Mouse (Mus musculus) liver, adult 2 months (tissue): Measurements from ENCODE around the gene Gpr152. TPM values are rescaled to one million over a fixed set of nuclear protein-coding genes. Genes with fewer than 3 reads are reported as not detected.

Experiments used
- DNase-seq: peaks from one replicate; pipeline ENCODE4 v3.0.0-alpha.2; 2011; ENCODE audit warnings: low read depth, low spot score; ENCODE audit errors: extremely low read depth
- H3K27ac ChIP-seq: fragments of 200-500 bp; replicated peaks from 2 replicates; pipeline ENCODE4 v1.5.1; 2012; ENCODE audit warnings: low read depth, mild to moderate bottlenecking, control low read depth, inconsistent platforms, low read length; ENCODE audit not compliant: insufficient read depth
- H3K27me3 ChIP-seq: fragments of 200-500 bp; 2 replicates; pipeline ENCODE4 v1.6.1; 2012; ENCODE audit warnings: mild to moderate bottlenecking, moderate library complexity, low read length, inconsistent platforms; ENCODE audit not compliant: control insufficient read depth, insufficient read depth
- H3K36me3 ChIP-seq: fragments of 200-500 bp; 2 replicates; pipeline ENCODE4 v1.6.1; 2012; ENCODE audit warnings: low read length, inconsistent platforms; ENCODE audit not compliant: control insufficient read depth, insufficient read depth
- H3K4me1 ChIP-seq: fragments of 200-500 bp; 2 replicates; pipeline ENCODE4 v1.6.1; 2011; ENCODE audit warnings: low read length; ENCODE audit not compliant: control insufficient read depth, insufficient read depth
- H3K4me3 ChIP-seq: fragments of 200-500 bp; 2 replicates; pipeline ENCODE4 v1.5.1; 2011; ENCODE audit warnings: low read depth, mild to moderate bottlenecking, control low read depth, low read length, moderate library complexity; ENCODE audit not compliant: insufficient read depth
- H3K79me2 ChIP-seq: fragments of 200-500 bp; 2 replicates; pipeline ENCODE4 v1.6.1; 2012; ENCODE audit warnings: inconsistent platforms, mild to moderate bottlenecking, low read length, moderate library complexity; ENCODE audit not compliant: control insufficient read depth, insufficient read depth
- H3K9ac ChIP-seq: fragments of 200-500 bp; 2 replicates; pipeline ENCODE4 v1.6.1; 2012; ENCODE audit warnings: low read depth, mild to moderate bottlenecking, control low read depth, inconsistent platforms, low read length
- CTCF ChIP-seq: fragments of 200-500 bp; IDR thresholded peaks from 2 replicates; pipeline ENCODE4 v1.5.1; 2011; ENCODE audit warnings: low read depth, low read length, control low read depth
- POLR2A ChIP-seq: fragments of 200-500 bp; IDR thresholded peaks from 2 replicates; pipeline ENCODE4 v1.6.1; 2011; ENCODE audit warnings: low read length, control low read depth; ENCODE audit not compliant: insufficient read depth; ENCODE audit errors: extremely low read depth
- WGBS: fragments of 180-500 bp; shearing (Covaris S2); methylation state at CpG from one replicate; pipeline ENCODE4 v1.1.7; 2018; 5-methylcytosine and 5-hydroxymethylcytosine counted together
- polyA plus RNA-seq: library from polyadenylated mRNA; depleted of rRNA; stranded (reverse); fragments of >200 nt; gene quantifications from 2 replicates; pipeline ENCODE4 v1.2.3, GENCODE M21; 2012
- total RNA-seq: library from RNA; depleted of rRNA; stranded (reverse); fragments of >200 nt; gene quantifications from 2 replicates; pipeline ENCODE4 v1.2.3, GENCODE M21; 2014

The Gpr152 gene
- total and polyA plus RNA-seq, 2 experiments, result 0.02 TPM; not detected in 1

DNA sequence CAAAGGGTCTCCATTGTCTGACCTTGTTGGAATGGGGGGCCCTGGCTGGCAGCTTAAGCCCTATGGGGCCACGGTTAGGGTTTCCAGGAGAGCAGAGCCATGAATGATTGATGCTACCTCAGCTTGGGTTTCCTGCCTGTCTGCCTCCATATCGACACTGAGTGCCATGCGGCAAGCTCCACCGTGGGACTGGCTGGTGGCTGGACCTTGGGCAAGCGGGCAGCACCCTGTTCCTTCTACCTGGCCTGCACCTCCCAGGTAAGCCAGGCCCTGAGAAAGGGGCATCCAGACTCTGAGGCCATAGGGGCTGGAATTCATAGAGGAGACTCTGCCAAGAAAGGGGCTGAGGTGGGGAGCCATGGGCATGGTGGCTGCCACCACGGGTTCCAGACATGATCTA, 560 bp downstream of the Gpr152 start:
- H3K4me3 ChIP-seq, result no peak overlapping the region
- H3K4me1 ChIP-seq, result peaks cover under 1% of the 10 kb centered on the region; the same call in 1 of the 2 replicates
- DNase-seq, result no peak
- H3K9ac ChIP-seq, result no peak overlapping the region
- TF ChIP-seq CTCF, result no peak
- TF ChIP-seq POLR2A, result no peak
- 91% methylated on average over 6 of the region's 6 CpGs for WGBS
- H3K79me2 ChIP-seq, result no peaks in the 10 kb centered on the region
- no peaks in the 10 kb centered on the region for H3K27me3 ChIP-seq
- no peak overlapping the region for H3K27ac ChIP-seq
- H3K36me3 ChIP-seq, result no peaks in the 10 kb centered on the region

DNA sequence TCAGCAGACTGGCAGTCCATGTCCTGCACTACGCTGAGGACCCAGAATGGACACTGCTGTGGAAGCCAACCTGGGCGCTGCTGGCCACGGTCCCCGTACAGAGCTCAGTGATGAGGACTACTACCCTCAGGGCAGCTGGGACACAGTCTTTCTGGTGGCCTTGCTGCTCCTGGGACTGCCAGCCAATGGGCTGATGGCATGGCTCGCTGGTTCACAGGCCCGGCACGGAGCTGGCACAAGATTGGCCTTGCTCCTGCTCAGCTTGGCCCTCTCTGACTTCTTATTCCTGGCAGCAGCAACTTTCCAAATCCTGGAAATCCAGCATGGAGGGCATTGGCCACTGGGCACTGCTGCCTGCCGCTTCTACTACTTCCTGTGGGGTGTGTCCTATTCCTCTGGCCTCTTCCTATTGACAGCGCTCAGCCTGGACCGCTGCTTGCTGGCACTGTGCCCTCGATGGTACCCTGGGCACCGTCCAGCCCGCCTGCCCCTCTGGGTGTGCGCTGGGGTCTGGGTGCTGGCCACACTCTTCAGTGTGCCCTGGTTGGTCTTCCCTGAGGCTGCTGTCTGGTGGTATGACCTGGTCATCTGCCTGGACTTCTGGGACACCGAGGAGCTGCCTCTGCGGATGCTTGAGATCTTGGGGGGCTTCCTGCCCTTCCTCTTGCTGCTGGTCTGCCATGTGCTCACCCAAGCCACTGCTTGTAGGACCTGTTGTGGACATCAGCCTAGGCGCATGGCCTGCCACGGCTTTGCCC, 3.0 kb downstream of the Gpr152 start:
- H3K27ac ChIP-seq, result no peak overlapping the region

DNA sequence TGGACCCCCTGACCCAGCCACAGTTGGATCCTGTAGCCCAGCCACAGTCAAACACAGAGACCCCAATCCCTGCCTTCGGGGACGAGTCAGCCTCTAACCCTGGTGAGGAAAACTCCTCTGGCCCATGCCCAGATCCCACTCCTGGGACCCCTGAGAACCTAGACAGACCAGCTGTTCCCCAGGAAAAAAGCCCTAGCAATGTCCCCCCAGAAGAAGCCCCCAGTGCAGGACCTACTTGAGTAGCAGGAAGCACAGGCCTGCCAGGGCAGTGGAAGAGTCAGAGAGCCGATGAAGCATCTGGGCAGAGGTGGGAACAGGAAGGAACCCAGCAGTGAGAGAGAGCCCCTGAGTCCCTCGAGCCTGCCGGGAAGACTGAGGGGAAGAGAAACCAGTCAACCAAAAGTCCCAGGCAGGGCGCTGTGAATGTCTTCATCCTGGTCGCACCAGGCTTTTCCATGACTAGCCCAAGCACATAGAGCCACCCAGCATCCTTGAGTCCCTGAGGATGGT, 4.2 kb downstream of the Gpr152 start, which contains the start of gene Cabp4:
Gene Cabp4 (minus strand): TSS at position 275 of the 510 bp plus-strand sequence.
- Histone ChIP-seq H3K9ac (no peak within 1 kb of the TSS), H3K79me2 (peaks cover 3% of the 10 kb centered on the region; the same call in 1 of the 2 replicates), H3K27me3 (no peaks in the 10 kb centered on the region), H3K27ac (peak within 1 kb of the TSS; percentile 9; the same call in 1 of the 2 replicates), H3K4me1 (peaks cover 3% of the 10 kb centered on the region), H3K4me3 (no peak within 1 kb of the TSS), H3K36me3 (no peaks in the 10 kb centered on the region)
- 84% methylated on average over 7 of the region's 7 CpGs for WGBS
- no peak for DNase-seq
- TF ChIP-seq CTCF (no peak), POLR2A (no peak)

More for the DNA sequence above, 3.0 kb downstream of the Gpr152 start:
- no peak overlapping the region for H3K4me3 ChIP-seq
- H3K4me1 ChIP-seq, result peaks cover 3% of the 10 kb centered on the region
- H3K79me2 ChIP-seq, result no peaks in the 10 kb centered on the region
- peak; percentile 40 for DNase-seq
- no peaks in the 10 kb centered on the region for H3K27me3 ChIP-seq
- no peak overlapping the region for H3K9ac ChIP-seq
- WGBS, result 95% methylated on average over 18 of the region's 18 CpGs
- H3K36me3 ChIP-seq, result no peaks in the 10 kb centered on the region
- TF ChIP-seq POLR2A, result no peak
- no peak for TF ChIP-seq CTCF

DNA sequence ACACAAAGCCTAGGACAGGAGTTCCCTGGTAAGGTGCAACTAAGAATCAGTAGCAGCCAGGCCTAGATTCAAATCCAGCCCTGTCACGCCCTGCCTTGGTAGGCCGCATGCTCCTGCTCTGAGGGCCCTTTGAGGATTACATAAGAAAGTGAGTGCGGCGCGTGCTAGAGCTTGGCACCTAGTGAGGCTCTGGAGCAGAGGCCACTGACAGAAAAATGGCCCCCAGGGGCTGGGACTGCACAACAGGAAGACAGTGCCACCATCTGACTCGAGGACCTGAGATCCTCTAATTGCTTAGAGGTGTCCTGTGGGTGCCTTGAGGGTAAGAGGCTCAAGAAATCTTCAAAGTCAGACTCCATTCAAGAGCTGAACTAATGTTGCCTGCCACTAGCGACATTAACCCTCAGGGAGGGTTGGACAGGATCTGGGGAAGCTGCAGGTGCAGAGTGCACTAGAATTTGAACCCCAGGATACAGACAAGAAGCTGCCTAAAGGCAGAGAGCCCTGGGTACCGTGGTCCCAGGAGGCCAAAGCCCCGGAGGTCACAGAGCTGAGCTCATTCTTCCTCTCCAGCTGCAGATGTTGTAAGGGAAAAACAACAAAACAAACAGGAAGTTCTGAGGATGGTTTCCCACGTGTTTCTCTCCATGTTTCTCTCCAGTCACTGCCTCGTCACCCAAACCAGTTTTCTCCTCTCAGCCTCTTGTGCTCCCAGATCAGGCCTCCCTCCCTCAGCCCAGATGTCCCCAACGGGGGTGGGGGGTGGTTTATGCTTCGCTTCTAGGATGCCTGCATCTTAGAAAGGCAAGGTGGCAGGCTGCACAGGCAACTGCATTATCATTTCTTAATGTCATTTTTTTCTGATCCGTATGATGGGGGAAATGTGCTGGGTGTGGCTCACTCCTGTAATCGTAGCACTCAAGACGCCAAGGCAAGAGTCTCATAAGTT, 5.2 kb downstream of the Gpr152 start:
- DNase-seq, result no peak
- H3K27me3 ChIP-seq, result no peaks in the 10 kb centered on the region
- peaks cover 12% of the 10 kb centered on the region for H3K4me1 ChIP-seq
- peak overlapping the region; percentile 21; the same call in 1 of the 2 replicates for H3K27ac ChIP-seq
- no peak overlapping the region for H3K4me3 ChIP-seq
- H3K79me2 ChIP-seq, result peaks cover 10% of the 10 kb centered on the region; the same call in 1 of the 2 replicates
- no peak overlapping the region for H3K9ac ChIP-seq
- TF ChIP-seq POLR2A, result no peak
- no peak for TF ChIP-seq CTCF
- H3K36me3 ChIP-seq, result no peaks in the 10 kb centered on the region
- 85% methylated on average over 16 of the region's 16 CpGs for WGBS

DNA sequence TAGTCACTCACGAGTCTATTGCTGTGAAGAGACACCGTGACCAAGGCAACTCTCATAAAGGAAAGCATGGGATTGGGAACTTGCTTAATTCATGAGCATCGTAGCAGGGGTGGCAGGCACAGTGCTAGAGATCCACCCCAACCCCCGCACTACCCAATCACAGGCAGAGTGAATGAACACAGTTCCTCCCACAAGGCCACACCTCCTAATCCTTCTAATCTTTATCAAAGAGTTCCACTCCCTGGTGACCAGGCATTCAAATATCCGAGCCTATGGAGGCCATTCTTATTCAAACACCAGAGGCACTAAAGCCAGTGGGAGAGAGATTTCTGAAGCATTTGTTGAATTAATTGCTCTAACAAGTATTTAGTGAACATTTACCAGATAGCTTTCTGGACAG, 6.3 kb downstream of the Gpr152 start:
- no peaks in the 10 kb centered on the region for H3K27me3 ChIP-seq
- peaks cover 15% of the 10 kb centered on the region; the same call in 1 of the 2 replicates for H3K79me2 ChIP-seq
- DNase-seq, result no peak
- WGBS, result 96% methylated on average over 5 of the region's 5 CpGs
- H3K9ac ChIP-seq, result no peak overlapping the region
- H3K4me1 ChIP-seq, result peaks cover 18% of the 10 kb centered on the region
- H3K27ac ChIP-seq, result no peak overlapping the region
- TF ChIP-seq POLR2A (no peak), CTCF (no peak)
- no peaks in the 10 kb centered on the region for H3K36me3 ChIP-seq
- H3K4me3 ChIP-seq, result no peak overlapping the region
